Mouse (Mus musculus) testis, adult 2 months (tissue): ENCODE results near the gene Zfp445. TPM values are rescaled to one million over a fixed set of nuclear protein-coding genes. Genes with fewer than 3 reads are reported as not detected.
"Not testable (repeated sequence)": the region's sequence is repeated elsewhere in the genome, so short reads cannot be mapped to it uniquely, and the experiment has no call there.

Source experiments
- H3K27ac ChIP-seq: fragments of 200-500 bp; 2 replicates; pipeline ENCODE4 v1.5.1; 2012; ENCODE audit warnings: low read depth, low read length; ENCODE audit not compliant: control insufficient read depth, insufficient read depth
- H3K27me3 ChIP-seq: fragments of 200-500 bp; 2 replicates; pipeline ENCODE4 v1.6.1; 2012; ENCODE audit warnings: mild to moderate bottlenecking, low read length, moderate library complexity; ENCODE audit not compliant: control insufficient read depth, insufficient read depth
- H3K36me3 ChIP-seq: fragments of 200-500 bp; 2 replicates; pipeline ENCODE4 v1.6.1; 2012; ENCODE audit warnings: mild to moderate bottlenecking, low read length; ENCODE audit not compliant: control insufficient read depth, insufficient read depth
- H3K4me1 ChIP-seq: fragments of 200-500 bp; 2 replicates; pipeline ENCODE4 v1.6.1; 2012; ENCODE audit warnings: low read length; ENCODE audit not compliant: control insufficient read depth, insufficient read depth
- H3K4me3 ChIP-seq: fragments of 200-500 bp; 2 replicates; pipeline ENCODE4 v1.5.1; 2012; ENCODE audit warnings: low read depth, mild to moderate bottlenecking, low read length, moderate library complexity, mixed read lengths; ENCODE audit not compliant: control insufficient read depth
- CTCF ChIP-seq: fragments of 200-500 bp; IDR thresholded peaks from 2 replicates; pipeline ENCODE4 v1.5.1; 2012; ENCODE audit warnings: low read depth, mild to moderate bottlenecking, inconsistent platforms, low read length, moderate library complexity; ENCODE audit not compliant: control insufficient read depth, insufficient read depth, insufficient replicate concordance
- POLR2A ChIP-seq: fragments of 200-500 bp; IDR thresholded peaks from 2 replicates; pipeline ENCODE4 v1.6.1; 2012; ENCODE audit warnings: low read depth, mild to moderate bottlenecking, inconsistent platforms, low read length, moderate library complexity; ENCODE audit not compliant: control insufficient read depth
- polyA plus RNA-seq: library from polyadenylated mRNA; depleted of rRNA; stranded (reverse); fragments of >200 nt; gene quantifications from 2 replicates; pipeline ENCODE4 v1.2.3, GENCODE M21; 2012

Gene Zfp445
- polyA plus RNA-seq, 1 experiment = 39.0 TPM

DNA sequence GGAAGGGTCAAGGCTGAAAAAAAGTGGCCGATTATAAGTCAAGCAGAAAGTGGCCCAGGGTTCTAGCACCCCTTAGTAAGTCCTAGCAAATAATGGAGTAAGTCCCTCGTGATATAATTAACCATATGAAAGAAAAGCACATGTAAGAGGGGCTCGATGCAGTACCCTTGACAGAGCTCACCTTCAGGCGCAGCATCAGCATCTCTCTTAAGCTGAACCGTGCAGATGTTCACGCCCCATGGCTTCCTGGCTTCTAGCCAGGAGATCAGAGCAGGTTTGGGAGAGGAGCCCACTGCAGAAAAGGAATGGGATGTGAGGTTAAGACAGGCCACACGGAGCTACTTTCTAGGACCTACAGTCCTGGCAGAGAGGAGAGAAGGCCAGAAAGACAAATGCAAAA lies 11.3 kb downstream of the Zfp445 start:
- H3K27me3 ChIP-seq = no peaks in the 10 kb centered on the region
- H3K4me1 ChIP-seq = no peaks in the 10 kb centered on the region
- no peak overlapping the region for H3K27ac ChIP-seq
- peaks cover 5% of the 10 kb centered on the region for H3K36me3 ChIP-seq
- no peak overlapping the region for H3K4me3 ChIP-seq
- TF ChIP-seq POLR2A (no peak), CTCF (no peak)

DNA sequence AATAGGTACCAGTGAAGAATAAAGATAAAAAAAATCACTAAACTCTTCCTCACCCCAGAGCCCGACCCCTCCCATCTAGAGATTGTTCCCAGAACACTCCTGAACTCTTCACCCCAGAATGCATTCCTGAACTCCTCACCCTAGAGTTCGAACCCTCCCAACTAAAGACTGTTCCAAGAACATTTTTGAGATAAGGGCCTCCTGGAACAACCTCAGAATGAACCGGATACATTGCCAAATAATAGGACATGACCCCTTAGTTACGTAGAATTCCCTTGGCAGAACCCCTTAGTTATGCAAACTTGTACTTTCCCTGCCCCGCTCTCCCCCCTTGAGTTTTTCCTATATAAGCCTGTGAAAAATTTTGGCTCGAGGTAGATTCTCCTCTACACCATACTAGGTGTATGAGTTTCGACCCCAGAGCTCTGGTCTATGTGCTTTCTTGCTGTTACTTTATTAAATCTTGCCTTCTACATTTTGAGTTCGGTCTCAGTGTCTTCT lies 17.9 kb downstream of the Zfp445 start:
- not testable (repeated sequence) for H3K36me3 ChIP-seq, H3K27ac ChIP-seq, H3K4me3 ChIP-seq, H3K4me1 ChIP-seq, H3K27me3 ChIP-seq

- H3K4me1 ChIP-seq = no peaks in the 10 kb centered on the region; the same call in 1 of the 2 replicates
- no peak overlapping the region for H3K27ac ChIP-seq
- no peaks in the 10 kb centered on the region for H3K36me3 ChIP-seq
- H3K4me3 ChIP-seq = no peak overlapping the region; the same call in 1 of the 2 replicates
- H3K27me3 ChIP-seq = no peaks in the 10 kb centered on the region
- TF ChIP-seq CTCF (no peak), POLR2A (no peak)
Measured at GRCm38 (mm10) chr9:122846156-122846555, 19.6 kb downstream of the Zfp445 start.

GRCm38 (mm10) chr9:122845621-122846020 lies 20.2 kb downstream of the Zfp445 start:
- Histone ChIP-seq H3K4me1 (no peaks in the 10 kb centered on the region; the same call in 1 of the 2 replicates), H3K4me3 (no peak overlapping the region), H3K27me3 (no peaks in the 10 kb centered on the region), H3K27ac (no peak overlapping the region), H3K36me3 (no peaks in the 10 kb centered on the region)
- TF ChIP-seq POLR2A = no peak
- TF ChIP-seq CTCF = no peak

GRCm38 (mm10) chr9:122843760-122844159 lies 22.0 kb downstream of the Zfp445 start, which contains the start of gene Gm35549:
Gene Gm35549 (minus strand): TSS chr9:122844035.
- peak within 1 kb of the TSS; percentile 67 for H3K4me3 ChIP-seq

DNA sequence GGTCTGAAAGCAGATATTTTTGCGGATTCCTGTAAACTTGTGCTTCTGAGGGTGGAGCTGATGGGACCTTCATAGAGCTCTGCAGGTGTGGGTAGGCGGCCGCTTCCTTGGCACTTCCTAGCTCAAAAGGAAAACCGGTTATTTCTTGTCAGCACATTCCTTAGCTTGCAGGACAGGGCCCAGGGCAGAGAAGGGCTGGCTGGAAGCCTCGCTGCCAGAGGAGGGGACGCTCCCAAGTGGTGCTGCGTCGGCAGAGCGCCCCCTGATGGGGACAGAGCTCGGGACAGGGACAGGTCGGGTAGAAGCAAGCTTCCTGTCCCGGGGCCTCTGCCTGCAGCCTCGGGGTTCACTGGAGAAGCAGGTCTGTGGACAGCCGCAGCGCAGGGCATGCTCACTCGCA lies 28.1 kb downstream of the Zfp445 start:
- Histone ChIP-seq H3K4me3 (no peak overlapping the region), H3K36me3 (no peaks in the 10 kb centered on the region; the same call in 1 of the 2 replicates), H3K4me1 (no peaks in the 10 kb centered on the region), H3K27me3 (no peaks in the 10 kb centered on the region), H3K27ac (no peak overlapping the region)
- TF ChIP-seq CTCF = peak; percentile 59; the same call in 1 of the 2 replicates
- TF ChIP-seq POLR2A = no peak

More at GRCm38 (mm10) chr9:122843760-122844159, 22.0 kb downstream of the Zfp445 start, which contains the start of gene Gm35549:
- Histone ChIP-seq H3K27ac (0 out of 2 replicates have a peak within 1 kb of the TSS, but pooled peaks have one; percentile 10), H3K36me3 (no peaks in the 10 kb centered on the region), H3K4me1 (no peaks in the 10 kb centered on the region; the same call in 1 of the 2 replicates), H3K27me3 (no peaks in the 10 kb centered on the region)
- peak; percentile 23; the same call in 1 of the 2 replicates for TF ChIP-seq POLR2A
- no peak for TF ChIP-seq CTCF

DNA sequence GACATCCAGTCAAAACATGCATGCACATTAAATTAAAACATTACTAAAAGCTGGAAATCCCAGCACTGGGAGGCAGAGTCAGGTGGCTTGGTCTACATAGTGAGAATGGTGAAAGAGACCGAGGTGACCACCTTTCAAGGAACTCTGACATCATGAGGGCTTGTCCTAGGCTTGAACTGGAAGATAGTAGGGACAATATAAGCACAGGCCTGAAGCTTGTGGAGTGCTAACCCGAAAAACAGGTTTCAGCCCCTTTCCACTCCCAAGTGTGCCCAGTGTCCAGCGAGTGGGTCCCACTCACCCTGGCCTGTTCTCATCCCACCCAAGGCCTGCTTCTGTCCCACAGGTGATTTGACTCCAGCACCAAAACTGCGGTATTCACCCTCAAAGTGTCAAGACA lies 28.6 kb downstream of the Zfp445 start:
- TF ChIP-seq CTCF (no peak), POLR2A (no peak)
- no peaks in the 10 kb centered on the region; the same call in 1 of the 2 replicates for H3K36me3 ChIP-seq
- H3K4me3 ChIP-seq = no peak overlapping the region
- no peaks in the 10 kb centered on the region for H3K27me3 ChIP-seq
- H3K27ac ChIP-seq = no peak overlapping the region
- no peaks in the 10 kb centered on the region for H3K4me1 ChIP-seq

DNA sequence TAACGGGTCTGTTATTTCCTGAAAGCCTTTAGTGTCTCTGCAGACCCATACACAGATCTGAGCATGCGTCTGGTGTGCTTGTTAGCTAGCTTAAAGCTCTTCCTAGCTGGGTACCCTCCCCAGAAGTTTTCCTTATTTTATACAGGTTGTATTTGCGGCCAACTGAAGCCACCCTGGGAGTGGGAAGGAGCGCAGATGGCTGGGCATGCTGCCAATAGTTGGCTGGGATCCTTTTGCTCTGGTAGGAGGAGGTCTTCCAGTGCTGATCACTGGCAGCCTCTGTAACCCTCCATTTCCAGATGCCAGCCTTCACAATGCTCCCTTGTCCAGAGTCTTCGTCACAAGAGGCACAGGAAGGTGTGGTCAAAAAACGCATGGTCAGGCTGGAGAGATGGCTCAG lies 29.0 kb downstream of the Zfp445 start:
- Histone ChIP-seq H3K4me3 (no peak overlapping the region), H3K27ac (no peak overlapping the region), H3K4me1 (no peaks in the 10 kb centered on the region), H3K27me3 (no peaks in the 10 kb centered on the region), H3K36me3 (no peaks in the 10 kb centered on the region; the same call in 1 of the 2 replicates)
- TF ChIP-seq POLR2A (no peak), CTCF (no peak)
